Mouse (Mus musculus): ENCODE measurements at regions not wholly inside any gene's neighbourhood (a gene's known extent, or its start where the extent isn't known, plus 50 kb on each side); places are given as distances from the start of the nearest gene placed in this dataset.

DNA sequence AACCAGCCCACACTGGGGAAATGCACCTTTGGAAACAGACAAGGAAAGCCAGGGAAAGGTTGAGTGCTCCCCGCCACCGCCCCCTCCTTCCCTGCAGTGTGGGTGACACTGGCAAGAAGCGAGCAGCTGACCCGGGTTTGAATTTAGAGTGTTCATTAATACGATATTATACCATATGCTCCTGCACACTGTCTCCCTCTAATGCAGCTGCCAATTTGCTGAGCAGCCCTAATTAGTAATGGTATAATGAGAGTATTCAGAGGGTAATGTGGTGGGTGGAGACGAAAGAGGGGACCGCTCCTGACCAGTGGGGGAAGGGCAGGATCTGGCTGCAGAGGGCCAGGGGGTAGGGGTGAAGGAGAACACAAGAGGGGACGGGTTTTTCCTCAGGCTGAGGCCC lies 111.9 kb upstream of the Lhx1 start:
- no peak overlapping the region for H3K27ac ChIP-seq (ENCODE audit: low read depth, low read length)
- H3K4me1 ChIP-seq (ENCODE audit: control insufficient read depth, insufficient read depth, low read length), result peaks cover 12% of the 10 kb centered on the region
- H3K4me2 ChIP-seq (ENCODE audit: low read depth, low read length), result no peak overlapping the region
- ATAC-seq (ENCODE audit: low read depth), result peak; percentile 68; the same call in 1 of the 2 replicates
- 12% methylated on average over 8 of the region's 8 CpGs for WGBS
- H3K4me3 ChIP-seq (ENCODE audit: low read depth, low read length), result no peak overlapping the region
- no peaks in the 10 kb centered on the region for H3K36me3 ChIP-seq (ENCODE audit: control insufficient read depth, insufficient read depth, low read length)
- H3K9ac ChIP-seq (replicated peaks; ENCODE audit: low read depth, low read length), result no peak overlapping the region
- no peaks in the 10 kb centered on the region for H3K9me3 ChIP-seq (ENCODE audit: control insufficient read depth, low read length)
- 0 out of 2 replicates have a peak, but pooled peaks cover 5% of the 10 kb centered on the region for H3K27me3 ChIP-seq (ENCODE audit: control insufficient read depth, insufficient read depth, low read length)

DNA sequence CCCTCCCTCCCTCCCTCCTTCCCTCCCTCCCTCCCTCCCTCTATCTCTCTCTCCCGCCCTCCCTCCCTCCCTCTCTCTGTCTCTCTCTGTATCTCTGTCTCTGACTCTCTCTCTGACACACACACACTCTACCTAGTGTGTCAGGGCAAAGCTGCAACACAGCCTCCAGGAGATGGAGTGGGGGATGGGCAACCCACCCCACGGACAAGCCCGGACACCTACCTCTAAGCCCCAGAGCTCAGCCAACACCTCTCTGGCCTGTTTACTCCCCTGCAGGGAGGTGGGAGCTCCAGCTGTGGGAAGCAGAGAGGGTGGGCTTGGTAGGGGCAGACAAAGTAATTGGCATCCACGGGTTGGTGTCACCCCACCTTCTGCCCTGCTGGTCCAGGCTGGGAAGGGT lies 109.7 kb upstream of the Lhx1 start:
- 0 out of 2 replicates have a peak, but pooled peaks cover 2% of the 10 kb centered on the region for H3K27me3 ChIP-seq (ENCODE audit: control insufficient read depth, insufficient read depth, low read length)
- WGBS, result 45% methylated on average over 3 of the region's 4 CpGs

DNA sequence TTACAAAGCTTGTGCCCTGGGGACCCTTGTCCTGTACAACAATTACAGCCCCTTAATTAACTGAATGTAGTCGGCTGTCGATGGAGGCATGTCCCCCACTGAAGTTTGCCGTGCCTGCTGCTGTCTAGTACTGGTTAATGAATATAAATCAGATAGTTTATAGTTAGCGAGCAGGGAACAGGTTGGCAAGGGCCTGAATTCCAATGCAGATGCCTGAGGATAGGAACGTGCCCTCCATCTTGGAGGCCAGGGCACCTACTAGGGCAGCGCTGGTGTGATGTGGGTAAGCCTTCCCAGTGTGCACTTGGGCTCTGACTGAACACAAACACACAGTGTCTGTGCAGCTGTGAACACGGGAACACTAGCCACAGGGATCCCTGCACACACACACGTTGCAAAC lies 108.0 kb upstream of the Lhx1 start:
- no peak overlapping the region for H3K27ac ChIP-seq (ENCODE audit: low read depth, low read length)
- H3K4me2 ChIP-seq (ENCODE audit: low read depth, low read length), result no peak overlapping the region
- no peaks in the 10 kb centered on the region for H3K36me3 ChIP-seq (ENCODE audit: control insufficient read depth, insufficient read depth, low read length)
- no peak overlapping the region for H3K9ac ChIP-seq (replicated peaks; ENCODE audit: low read depth, low read length)
- H3K27me3 ChIP-seq (ENCODE audit: control insufficient read depth, insufficient read depth, low read length), result 0 out of 2 replicates have a peak, but pooled peaks cover 2% of the 10 kb centered on the region
- H3K4me1 ChIP-seq (ENCODE audit: control insufficient read depth, insufficient read depth, low read length), result peaks cover 12% of the 10 kb centered on the region
- H3K4me3 ChIP-seq (ENCODE audit: low read depth, low read length), result no peak overlapping the region
- WGBS, result 44% methylated on average over 8 of the region's 8 CpGs
- no peaks in the 10 kb centered on the region for H3K9me3 ChIP-seq (ENCODE audit: control insufficient read depth, low read length)
- ATAC-seq (ENCODE audit: low read depth), result no peak

More for the DNA sequence above, 109.7 kb upstream of the Lhx1 start:
- H3K4me3 ChIP-seq (ENCODE audit: low read depth, low read length), result no peak overlapping the region
- H3K9ac ChIP-seq (replicated peaks; ENCODE audit: low read depth, low read length), result no peak overlapping the region
- H3K36me3 ChIP-seq (ENCODE audit: control insufficient read depth, insufficient read depth, low read length), result no peaks in the 10 kb centered on the region
- no peaks in the 10 kb centered on the region for H3K9me3 ChIP-seq (ENCODE audit: control insufficient read depth, low read length)
- H3K27ac ChIP-seq (ENCODE audit: low read depth, low read length), result no peak overlapping the region
- no peak overlapping the region for H3K4me2 ChIP-seq (ENCODE audit: low read depth, low read length)
- peaks cover 12% of the 10 kb centered on the region for H3K4me1 ChIP-seq (ENCODE audit: control insufficient read depth, insufficient read depth, low read length)
- no peak for ATAC-seq (ENCODE audit: low read depth)

DNA sequence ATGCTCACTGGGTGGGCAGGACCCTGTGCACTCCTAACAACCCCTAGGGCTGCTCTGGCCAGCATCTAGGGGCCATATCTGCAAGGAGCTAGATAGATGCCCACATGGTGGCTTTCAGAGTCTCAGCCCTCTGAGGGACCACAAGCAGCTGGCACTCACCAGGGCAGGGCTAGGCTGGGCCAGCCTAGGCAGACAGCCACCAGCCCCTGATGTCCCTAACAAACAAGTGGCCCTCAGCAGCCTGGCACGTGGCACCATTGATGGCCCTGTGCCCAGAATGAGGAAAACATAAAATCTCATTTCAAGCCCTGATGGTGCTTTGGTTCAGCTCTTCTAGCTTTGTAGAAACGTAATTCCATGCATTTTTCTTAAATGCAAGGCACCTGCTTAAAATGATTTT lies 102.8 kb upstream of the Lhx1 start:
- Histone ChIP-seq H3K9ac (replicated peaks; ENCODE audit: low read depth, low read length) (no peak overlapping the region), H3K36me3 (ENCODE audit: control insufficient read depth, insufficient read depth, low read length) (no peaks in the 10 kb centered on the region), H3K4me2 (ENCODE audit: low read depth, low read length) (no peak overlapping the region), H3K27ac (ENCODE audit: low read depth, low read length) (no peak overlapping the region), H3K27me3 (ENCODE audit: control insufficient read depth, insufficient read depth, low read length) (no peaks in the 10 kb centered on the region), H3K4me1 (ENCODE audit: control insufficient read depth, insufficient read depth, low read length) (0 out of 2 replicates have a peak, but pooled peaks cover 2% of the 10 kb centered on the region), H3K4me3 (ENCODE audit: low read depth, low read length) (no peak overlapping the region), H3K9me3 (ENCODE audit: control insufficient read depth, low read length) (no peaks in the 10 kb centered on the region)
- 0 out of 2 replicates have a peak, but pooled peaks have one; percentile 14 for ATAC-seq (ENCODE audit: low read depth)
- 47% methylated on average over 2 of the region's 2 CpGs for WGBS

DNA sequence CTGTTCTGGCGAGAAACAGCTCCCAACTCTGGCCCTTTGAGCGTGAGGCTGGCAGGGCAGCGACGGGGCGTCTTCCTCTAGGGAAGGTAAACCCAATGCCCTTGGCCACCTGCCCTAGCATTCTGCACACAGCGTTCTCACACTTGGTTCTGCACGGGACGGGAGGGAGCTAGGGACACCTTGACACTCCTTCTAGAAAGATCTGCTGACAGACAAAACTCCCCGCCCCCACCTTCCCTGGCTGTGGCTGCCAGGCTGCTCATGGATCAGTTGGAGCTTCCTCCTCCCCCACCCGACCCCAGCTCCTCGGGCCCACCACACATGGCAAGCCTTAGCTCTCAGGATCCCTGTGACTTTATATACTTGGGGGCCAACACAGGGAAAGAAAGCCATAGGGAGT lies 102.3 kb upstream of the Lhx1 start:
- no peaks in the 10 kb centered on the region for H3K9me3 ChIP-seq (ENCODE audit: control insufficient read depth, low read length)
- ATAC-seq (ENCODE audit: low read depth), result no peak
- H3K9ac ChIP-seq (replicated peaks; ENCODE audit: low read depth, low read length), result no peak overlapping the region
- H3K4me1 ChIP-seq (ENCODE audit: control insufficient read depth, insufficient read depth, low read length), result 0 out of 2 replicates have a peak, but pooled peaks cover 2% of the 10 kb centered on the region
- no peak overlapping the region for H3K4me2 ChIP-seq (ENCODE audit: low read depth, low read length)
- no peak overlapping the region for H3K4me3 ChIP-seq (ENCODE audit: low read depth, low read length)
- no peak overlapping the region for H3K27ac ChIP-seq (ENCODE audit: low read depth, low read length)
- no peaks in the 10 kb centered on the region for H3K27me3 ChIP-seq (ENCODE audit: control insufficient read depth, insufficient read depth, low read length)
- no peaks in the 10 kb centered on the region for H3K36me3 ChIP-seq (ENCODE audit: control insufficient read depth, insufficient read depth, low read length)
- WGBS, result 81% methylated on average over 11 of the region's 11 CpGs

DNA sequence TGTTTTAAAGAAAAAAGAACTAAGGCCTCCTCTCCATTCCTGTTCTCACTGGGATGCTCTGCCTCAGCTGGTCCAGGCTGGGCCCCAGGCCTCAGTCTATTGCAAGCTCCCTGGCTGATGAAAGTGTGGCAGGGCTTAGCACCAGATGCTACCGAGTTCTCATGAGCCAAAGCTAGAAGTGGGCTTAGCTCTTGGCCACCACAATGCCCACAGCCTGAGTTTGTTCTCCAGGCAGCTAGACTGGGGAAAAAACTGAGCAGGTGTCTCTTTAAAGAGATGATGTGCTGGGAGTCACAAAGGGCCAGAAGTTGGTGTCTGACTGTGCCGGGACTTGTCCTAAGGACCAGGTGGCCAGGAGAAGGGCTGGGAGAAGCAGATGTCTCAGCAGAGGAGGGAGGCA lies 101.9 kb upstream of the Lhx1 start:
- H3K27ac ChIP-seq (ENCODE audit: low read depth, low read length), result no peak overlapping the region
- no peaks in the 10 kb centered on the region for H3K9me3 ChIP-seq (ENCODE audit: control insufficient read depth, low read length)
- no peak for ATAC-seq (ENCODE audit: low read depth)
- no peak overlapping the region for H3K4me2 ChIP-seq (ENCODE audit: low read depth, low read length)
- WGBS, result 68% methylated on average over 2 of the region's 2 CpGs
- no peak overlapping the region for H3K4me3 ChIP-seq (ENCODE audit: low read depth, low read length)
- H3K9ac ChIP-seq (replicated peaks; ENCODE audit: low read depth, low read length), result no peak overlapping the region
- H3K27me3 ChIP-seq (ENCODE audit: control insufficient read depth, insufficient read depth, low read length), result no peaks in the 10 kb centered on the region
- 0 out of 2 replicates have a peak, but pooled peaks cover 2% of the 10 kb centered on the region for H3K4me1 ChIP-seq (ENCODE audit: control insufficient read depth, insufficient read depth, low read length)
- H3K36me3 ChIP-seq (ENCODE audit: control insufficient read depth, insufficient read depth, low read length), result no peaks in the 10 kb centered on the region

DNA sequence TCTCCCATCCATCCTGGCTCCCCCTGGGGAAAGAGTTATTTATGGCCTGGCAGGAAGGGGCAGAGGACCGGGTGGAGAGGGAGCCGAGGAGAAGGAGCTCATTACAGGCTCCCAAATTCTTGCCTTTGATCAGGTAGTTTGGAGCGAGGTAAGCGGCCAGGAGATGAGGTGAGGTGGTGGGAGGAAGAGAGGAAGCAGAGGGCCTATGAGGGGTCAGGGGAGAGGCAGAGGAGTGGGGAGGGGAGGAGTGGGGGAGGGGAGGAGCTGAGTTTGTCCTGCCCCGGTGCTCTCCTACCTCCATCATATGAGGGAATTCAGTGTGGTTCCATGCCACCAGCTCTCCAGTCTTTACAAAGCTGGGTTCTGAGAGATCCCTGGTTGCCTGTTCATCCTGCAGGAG lies 98.8 kb upstream of the Lhx1 start:
- 0 out of 2 replicates have a peak, but pooled peaks cover 2% of the 10 kb centered on the region for H3K4me1 ChIP-seq (ENCODE audit: control insufficient read depth, insufficient read depth, low read length)
- H3K27me3 ChIP-seq (ENCODE audit: control insufficient read depth, insufficient read depth, low read length), result no peaks in the 10 kb centered on the region
- 12% methylated on average over 5 of the region's 5 CpGs for WGBS
- H3K9me3 ChIP-seq (ENCODE audit: control insufficient read depth, low read length), result no peaks in the 10 kb centered on the region
- H3K4me2 ChIP-seq (ENCODE audit: low read depth, low read length), result no peak overlapping the region
- H3K9ac ChIP-seq (replicated peaks; ENCODE audit: low read depth, low read length), result no peak overlapping the region
- H3K27ac ChIP-seq (ENCODE audit: low read depth, low read length), result no peak overlapping the region
- H3K4me3 ChIP-seq (ENCODE audit: low read depth, low read length), result no peak overlapping the region
- no peaks in the 10 kb centered on the region for H3K36me3 ChIP-seq (ENCODE audit: control insufficient read depth, insufficient read depth, low read length)
- ATAC-seq (ENCODE audit: low read depth), result no peak

DNA sequence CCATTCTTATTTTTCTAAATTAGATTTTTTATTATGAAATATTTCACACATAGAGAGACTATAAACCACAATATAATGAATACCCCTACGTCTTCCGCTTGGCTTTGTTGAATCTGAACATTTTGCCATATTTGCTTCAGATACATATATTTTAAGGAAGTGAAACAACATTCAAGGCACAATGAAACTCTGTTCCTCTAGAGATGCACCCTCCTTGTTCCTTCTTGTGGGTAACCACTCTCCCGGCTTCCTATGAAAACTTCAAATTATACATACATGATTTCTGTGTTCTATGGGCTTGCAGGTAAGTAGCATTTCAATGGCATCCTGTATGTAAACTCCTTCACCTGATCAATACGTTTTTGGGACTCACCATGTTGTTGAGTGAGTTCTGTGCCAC lies 94.4 kb upstream of the Lhx1 start:
- H3K9ac ChIP-seq (replicated peaks; ENCODE audit: low read depth, low read length), result no peak overlapping the region
- WGBS, result 87% methylated on average over 4 of the region's 4 CpGs

DNA sequence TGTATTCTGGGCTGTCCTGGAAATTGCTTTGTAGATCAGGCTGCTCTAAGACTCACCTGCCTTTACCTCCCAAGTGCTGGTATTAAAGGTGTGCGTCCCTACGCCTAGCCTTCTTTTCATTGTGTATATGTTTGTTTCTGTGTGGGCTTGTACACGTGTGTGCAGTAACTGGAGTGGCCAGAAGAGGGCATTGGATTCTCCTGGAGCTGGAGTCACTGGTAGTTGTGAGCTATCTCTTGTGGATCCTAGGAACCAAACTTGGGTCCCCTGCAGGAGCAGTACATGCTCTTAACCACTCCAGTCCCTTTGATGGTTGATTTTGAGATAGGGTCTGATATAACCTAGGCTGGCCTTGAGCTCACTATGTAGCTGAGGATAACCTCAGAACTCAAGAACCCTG lies 93.2 kb upstream of the Lhx1 start:
- H3K4me3 ChIP-seq (ENCODE audit: low read depth, low read length), result no peak overlapping the region
- WGBS, result 91% methylated on average over 3 of the region's 3 CpGs
- no peaks in the 10 kb centered on the region for H3K4me1 ChIP-seq (ENCODE audit: control insufficient read depth, insufficient read depth, low read length)
- H3K4me2 ChIP-seq (ENCODE audit: low read depth, low read length), result no peak overlapping the region
- H3K27me3 ChIP-seq (ENCODE audit: control insufficient read depth, insufficient read depth, low read length), result 0 out of 2 replicates have a peak, but pooled peaks cover 2% of the 10 kb centered on the region
- ATAC-seq (ENCODE audit: low read depth), result no peak
- H3K27ac ChIP-seq (ENCODE audit: low read depth, low read length), result no peak overlapping the region
- H3K9me3 ChIP-seq (ENCODE audit: control insufficient read depth, low read length), result no peaks in the 10 kb centered on the region
- no peaks in the 10 kb centered on the region for H3K36me3 ChIP-seq (ENCODE audit: control insufficient read depth, insufficient read depth, low read length)
- no peak overlapping the region for H3K9ac ChIP-seq (replicated peaks; ENCODE audit: low read depth, low read length)

More for the DNA sequence above, 94.4 kb upstream of the Lhx1 start:
- Histone ChIP-seq H3K9me3 (ENCODE audit: control insufficient read depth, low read length) (no peaks in the 10 kb centered on the region), H3K27me3 (ENCODE audit: control insufficient read depth, insufficient read depth, low read length) (no peaks in the 10 kb centered on the region), H3K4me3 (ENCODE audit: low read depth, low read length) (no peak overlapping the region), H3K4me2 (ENCODE audit: low read depth, low read length) (no peak overlapping the region), H3K27ac (ENCODE audit: low read depth, low read length) (no peak overlapping the region), H3K4me1 (ENCODE audit: control insufficient read depth, insufficient read depth, low read length) (no peaks in the 10 kb centered on the region), H3K36me3 (ENCODE audit: control insufficient read depth, insufficient read depth, low read length) (no peaks in the 10 kb centered on the region)
- ATAC-seq (ENCODE audit: low read depth), result no peak

Data from neural tube, embryonic 14.5 days (tissue).